Mouse (Mus musculus): Measurements from ENCODE around the gene Tesk1. TPM values are rescaled to one million over a fixed set of nuclear protein-coding genes. Genes with fewer than 3 reads are reported as not detected.
"Not testable (repeated sequence)": the region's sequence is repeated elsewhere in the genome, so short reads cannot be mapped to it uniquely, and the experiment has no call there.

Gene Tesk1
- polyA plus RNA-seq, 1 experiment from 2014 or later = 3.1 TPM

GRCm38 (mm10) chr4:43481894-43482456 lies 40.2 kb downstream of the Tesk1 start:
- 61% methylated on average over 7 of the region's 7 CpGs for WGBS
- H3K4me1 ChIP-seq (replicated peaks) = peaks cover 13% of the 10 kb centered on the region

GRCm38 (mm10) chr4:43482591-43482990 lies 40.9 kb downstream of the Tesk1 start:
- no peak; the same call in 1 of the 2 replicates for ATAC-seq (replicated peaks; ENCODE audit: insufficient number of reproducible peaks, insufficient read depth, low FRiP score, low read depth)
- Histone ChIP-seq H3K27me3 (no peaks in the 10 kb centered on the region), H3K27ac (no peak overlapping the region), H3K9ac (no peak overlapping the region), H3K4me3 (no peak overlapping the region), H3K4me2 (no peak overlapping the region), H3K9me3 (replicated peaks) (no peaks in the 10 kb centered on the region), H3K4me1 (replicated peaks) (peaks cover 13% of the 10 kb centered on the region), H3K36me3 (no peaks in the 10 kb centered on the region)
- 62% methylated on average over 10 of the region's 10 CpGs for WGBS

More at GRCm38 (mm10) chr4:43481894-43482456, 40.2 kb downstream of the Tesk1 start:
- no peak overlapping the region for H3K9ac ChIP-seq
- no peak overlapping the region for H3K4me3 ChIP-seq
- H3K27me3 ChIP-seq = no peaks in the 10 kb centered on the region
- H3K27ac ChIP-seq = no peak overlapping the region
- H3K4me2 ChIP-seq = no peak overlapping the region
- H3K36me3 ChIP-seq = no peaks in the 10 kb centered on the region
- ATAC-seq (replicated peaks; ENCODE audit: insufficient number of reproducible peaks, insufficient read depth, low FRiP score, low read depth) = no peak
- no peaks in the 10 kb centered on the region for H3K9me3 ChIP-seq (replicated peaks)

GRCm38 (mm10) chr4:43483535-43484091 lies 41.9 kb downstream of the Tesk1 start, which contains the start of gene Sit1:
Gene Sit1 (minus strand): TSS chr4:43483734.
- ATAC-seq (replicated peaks; ENCODE audit: insufficient number of reproducible peaks, insufficient read depth, low FRiP score, low read depth) = no peak
- H3K4me2 ChIP-seq = no peak within 1 kb of the TSS; the same call in 1 of the 2 replicates
- 52% methylated on average over 12 of the region's 12 CpGs for WGBS
- H3K27ac ChIP-seq = no peak within 1 kb of the TSS
- H3K36me3 ChIP-seq = no peaks in the 10 kb centered on the region
- no peak within 1 kb of the TSS for H3K9ac ChIP-seq
- peaks cover 10% of the 10 kb centered on the region; the same call in 1 of the 2 replicates for H3K4me1 ChIP-seq (replicated peaks)
- H3K27me3 ChIP-seq = no peaks in the 10 kb centered on the region
- H3K9me3 ChIP-seq (replicated peaks) = no peaks in the 10 kb centered on the region
- H3K4me3 ChIP-seq = no peak within 1 kb of the TSS

GRCm38 (mm10) chr4:43485666-43486065 lies 43.9 kb downstream of the Tesk1 start:
- not testable (repeated sequence) for H3K4me3 ChIP-seq; H3K27me3 ChIP-seq; H3K36me3 ChIP-seq; H3K27ac ChIP-seq; ATAC-seq (replicated peaks; ENCODE audit: insufficient number of reproducible peaks, insufficient read depth, low FRiP score, low read depth); H3K4me1 ChIP-seq (replicated peaks); H3K9ac ChIP-seq; H3K9me3 ChIP-seq (replicated peaks); H3K4me2 ChIP-seq
- WGBS = 81% methylated on average over 5 of the region's 5 CpGs

GRCm38 (mm10) chr4:43489611-43490010 lies 47.9 kb downstream of the Tesk1 start:
- Histone ChIP-seq H3K9ac (no peak overlapping the region), H3K4me2 (no peak overlapping the region), H3K9me3 (replicated peaks) (no peaks in the 10 kb centered on the region), H3K27me3 (no peaks in the 10 kb centered on the region), H3K4me1 (replicated peaks) (peaks cover 7% of the 10 kb centered on the region), H3K36me3 (no peaks in the 10 kb centered on the region), H3K4me3 (no peak overlapping the region), H3K27ac (no peak overlapping the region)
- ATAC-seq (replicated peaks; ENCODE audit: insufficient number of reproducible peaks, insufficient read depth, low FRiP score, low read depth) = no peak
- WGBS = 93% methylated on average over 3 of the region's 3 CpGs

- WGBS = 75% methylated on average over 5 of the region's 5 CpGs
- no peaks in the 10 kb centered on the region for H3K27me3 ChIP-seq
- H3K4me3 ChIP-seq = no peak overlapping the region
- H3K27ac ChIP-seq = no peak overlapping the region
- no peak overlapping the region for H3K4me2 ChIP-seq
- peaks cover 2% of the 10 kb centered on the region; the same call in 1 of the 2 replicates for H3K36me3 ChIP-seq
- ATAC-seq (replicated peaks; ENCODE audit: insufficient number of reproducible peaks, insufficient read depth, low FRiP score, low read depth) = no peak
- peaks cover 19% of the 10 kb centered on the region for H3K4me1 ChIP-seq (replicated peaks)
- no peaks in the 10 kb centered on the region for H3K9me3 ChIP-seq (replicated peaks)
- H3K9ac ChIP-seq = no peak overlapping the region
Measured at GRCm38 (mm10) chr4:43490801-43491200, 49.1 kb downstream of the Tesk1 start.

- Histone ChIP-seq H3K36me3 (peaks cover 7% of the 10 kb centered on the region; the same call in 1 of the 2 replicates), H3K9ac (no peak overlapping the region), H3K4me2 (peak overlapping the region; percentile 73), H3K9me3 (replicated peaks) (no peaks in the 10 kb centered on the region), H3K4me1 (replicated peaks) (peaks cover 32% of the 10 kb centered on the region), H3K4me3 (peak overlapping the region; percentile 66), H3K27me3 (no peaks in the 10 kb centered on the region), H3K27ac (peak overlapping the region; percentile 89)
- 45% methylated on average over 12 of the region's 12 CpGs for WGBS
- ATAC-seq (replicated peaks; ENCODE audit: insufficient number of reproducible peaks, insufficient read depth, low FRiP score, low read depth) = no peak
Measured at GRCm38 (mm10) chr4:43492101-43492820, 50.5 kb downstream of the Tesk1 start.

- Histone ChIP-seq H3K36me3 (peaks cover 7% of the 10 kb centered on the region; the same call in 1 of the 2 replicates), H3K4me1 (replicated peaks) (peaks cover 37% of the 10 kb centered on the region), H3K9me3 (replicated peaks) (no peaks in the 10 kb centered on the region), H3K27ac (peak within 1 kb of the TSS; percentile 89), H3K27me3 (no peaks in the 10 kb centered on the region), H3K9ac (peak within 1 kb of the TSS; percentile 83), H3K4me3 (peak within 1 kb of the TSS; percentile 66), H3K4me2 (peak within 1 kb of the TSS; percentile 73)
- ATAC-seq (replicated peaks; ENCODE audit: insufficient number of reproducible peaks, insufficient read depth, low FRiP score, low read depth) = peak; percentile 97
- 0% methylated on average over 25 of the region's 25 CpGs for WGBS
Measured at GRCm38 (mm10) chr4:43492821-43493185, 51.1 kb downstream of the Tesk1 start, which contains the start of gene Ccdc107. Gene Ccdc107 (plus strand): TSS chr4:43492900.

- Histone ChIP-seq H3K4me2 (peak overlapping the region; percentile 73), H3K4me3 (peak overlapping the region; percentile 66), H3K9ac (peak overlapping the region; percentile 83), H3K27ac (peak overlapping the region; percentile 89), H3K9me3 (replicated peaks) (no peaks in the 10 kb centered on the region), H3K36me3 (peaks cover 7% of the 10 kb centered on the region; the same call in 1 of the 2 replicates), H3K4me1 (replicated peaks) (peaks cover 42% of the 10 kb centered on the region), H3K27me3 (no peaks in the 10 kb centered on the region)
- ATAC-seq (replicated peaks; ENCODE audit: insufficient number of reproducible peaks, insufficient read depth, low FRiP score, low read depth) = peak; percentile 90
- under 1% methylated on average over 47 of the region's 47 CpGs for WGBS
Measured at GRCm38 (mm10) chr4:43493186-43493845, 51.6 kb downstream of the Tesk1 start.

GRCm38 (mm10) chr4:43493846-43494240 lies 52.1 kb downstream of the Tesk1 start:
- Histone ChIP-seq H3K4me1 (replicated peaks) (peaks cover 47% of the 10 kb centered on the region), H3K9me3 (replicated peaks) (no peaks in the 10 kb centered on the region)

GRCm38 (mm10) chr4:43496587-43496986 lies 54.8 kb downstream of the Tesk1 start:
- Histone ChIP-seq H3K9me3 (replicated peaks) (no peaks in the 10 kb centered on the region), H3K4me2 (no peak overlapping the region), H3K27me3 (no peaks in the 10 kb centered on the region), H3K36me3 (peaks cover 7% of the 10 kb centered on the region; the same call in 1 of the 2 replicates), H3K4me3 (no peak overlapping the region), H3K27ac (no peak overlapping the region), H3K9ac (no peak overlapping the region), H3K4me1 (replicated peaks) (peaks cover 57% of the 10 kb centered on the region)
- ATAC-seq (replicated peaks; ENCODE audit: insufficient number of reproducible peaks, insufficient read depth, low FRiP score, low read depth) = no peak
- WGBS = 41% methylated on average over 6 of the region's 6 CpGs

More at GRCm38 (mm10) chr4:43493846-43494240, 52.1 kb downstream of the Tesk1 start:
- ATAC-seq (replicated peaks; ENCODE audit: insufficient number of reproducible peaks, insufficient read depth, low FRiP score, low read depth) = no peak
- H3K27me3 ChIP-seq = no peaks in the 10 kb centered on the region
- H3K4me3 ChIP-seq = peak overlapping the region; percentile 66
- peak overlapping the region; percentile 89 for H3K27ac ChIP-seq
- peaks cover 7% of the 10 kb centered on the region; the same call in 1 of the 2 replicates for H3K36me3 ChIP-seq
- peak overlapping the region; percentile 83 for H3K9ac ChIP-seq
- WGBS = under 1% methylated on average over 9 of the region's 9 CpGs
- peak overlapping the region; percentile 73 for H3K4me2 ChIP-seq

Data from heart, embryonic 15.5 days (tissue).